Mouse (Mus musculus) urinary bladder, postnatal 10 days (tissue): Measurements from ENCODE around the gene Esam.

Experiments used
- DNase-seq: peaks from one replicate; pipeline ENCODE4 v3.0.0; 2022; ENCODE audit warnings: low spot score

Esam gene

DNA sequence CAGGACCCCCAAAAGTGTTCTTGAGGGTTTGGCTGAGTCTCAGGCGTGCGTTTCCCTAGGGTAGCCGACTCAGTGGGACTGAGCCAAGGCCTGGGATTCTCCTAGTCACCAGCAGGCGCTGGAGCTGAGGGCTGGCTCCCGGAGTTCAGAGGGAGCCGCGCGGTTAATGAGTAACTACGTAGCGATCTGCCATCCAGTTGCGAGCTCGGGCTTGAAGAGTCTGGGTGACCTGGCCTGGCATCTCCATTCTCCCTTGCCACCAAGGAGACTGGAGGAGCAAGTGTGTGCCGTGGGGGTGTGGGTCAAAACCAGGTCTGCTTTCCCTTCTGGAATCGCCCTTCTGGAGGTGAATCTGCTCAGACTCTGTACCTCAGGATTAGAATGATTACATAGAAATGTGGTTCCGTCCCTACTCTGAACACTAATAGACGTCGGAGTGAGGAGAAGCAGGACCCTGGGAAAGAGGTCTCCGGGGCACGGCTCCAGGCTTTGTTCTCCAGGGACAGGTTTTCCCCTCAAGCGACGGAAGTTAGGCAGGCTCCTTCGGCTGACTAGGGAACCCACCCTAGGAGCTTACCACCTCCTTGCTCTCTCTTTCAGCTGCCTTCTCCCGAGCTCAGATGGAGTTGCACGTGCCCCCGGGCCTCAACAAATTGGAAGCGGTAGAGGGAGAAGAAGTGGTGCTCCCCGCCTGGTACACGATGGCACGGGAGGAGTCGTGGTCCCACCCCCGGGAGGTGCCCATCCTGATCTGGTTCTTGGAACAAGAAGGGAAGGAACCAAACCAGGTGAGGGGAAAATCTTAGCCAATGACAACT, 3.2 kb downstream of the Esam start:
- no peak for DNase-seq

DNA sequence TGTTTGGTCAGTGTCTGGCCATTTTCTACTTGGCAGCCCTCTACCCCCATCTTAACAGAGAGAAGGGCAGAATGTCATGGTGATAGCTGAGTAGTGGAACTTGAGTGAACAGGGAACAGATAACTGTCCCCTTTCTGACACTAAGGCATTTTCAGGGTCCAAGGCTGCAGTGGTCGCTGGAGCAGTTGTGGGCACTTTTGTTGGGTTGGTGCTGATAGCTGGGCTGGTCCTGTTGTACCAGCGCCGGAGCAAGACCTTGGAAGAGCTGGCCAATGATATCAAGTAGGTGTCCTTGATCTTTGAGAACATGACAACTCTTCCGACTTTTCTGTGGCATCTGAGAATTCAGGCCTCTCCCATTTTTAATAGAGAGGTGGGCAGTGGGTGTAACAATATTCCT, 9.0 kb downstream of the Esam start:
- DNase-seq: no peak

DNA sequence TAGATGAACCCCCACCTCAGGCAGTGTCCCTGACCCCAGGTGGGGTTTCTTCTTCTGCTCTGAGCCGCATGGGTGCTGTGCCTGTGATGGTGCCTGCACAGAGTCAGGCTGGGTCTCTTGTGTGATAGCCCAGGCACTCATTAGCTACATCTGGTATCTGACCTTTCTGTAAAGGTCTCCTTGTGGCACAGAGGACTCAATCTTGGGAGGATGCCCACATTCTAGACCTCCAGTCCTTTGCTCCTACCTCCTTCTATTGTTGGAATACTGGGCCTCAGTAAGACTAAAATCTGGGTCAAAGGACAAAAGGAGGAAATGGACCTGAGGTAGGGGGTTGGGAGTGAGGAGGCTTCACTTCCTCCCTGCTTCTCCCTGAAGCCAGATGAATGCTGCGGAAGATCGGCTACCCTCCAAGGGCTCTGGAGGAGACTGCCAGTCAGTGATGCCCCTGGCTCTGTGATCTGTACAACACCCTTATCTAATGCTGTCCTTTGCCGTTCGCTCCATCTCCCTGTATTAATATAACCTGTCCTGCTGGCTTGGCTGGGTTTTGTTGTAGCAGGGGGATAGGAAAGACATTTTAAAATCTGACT, 9.9 kb downstream of the Esam start:
- DNase-seq: no peak

DNA sequence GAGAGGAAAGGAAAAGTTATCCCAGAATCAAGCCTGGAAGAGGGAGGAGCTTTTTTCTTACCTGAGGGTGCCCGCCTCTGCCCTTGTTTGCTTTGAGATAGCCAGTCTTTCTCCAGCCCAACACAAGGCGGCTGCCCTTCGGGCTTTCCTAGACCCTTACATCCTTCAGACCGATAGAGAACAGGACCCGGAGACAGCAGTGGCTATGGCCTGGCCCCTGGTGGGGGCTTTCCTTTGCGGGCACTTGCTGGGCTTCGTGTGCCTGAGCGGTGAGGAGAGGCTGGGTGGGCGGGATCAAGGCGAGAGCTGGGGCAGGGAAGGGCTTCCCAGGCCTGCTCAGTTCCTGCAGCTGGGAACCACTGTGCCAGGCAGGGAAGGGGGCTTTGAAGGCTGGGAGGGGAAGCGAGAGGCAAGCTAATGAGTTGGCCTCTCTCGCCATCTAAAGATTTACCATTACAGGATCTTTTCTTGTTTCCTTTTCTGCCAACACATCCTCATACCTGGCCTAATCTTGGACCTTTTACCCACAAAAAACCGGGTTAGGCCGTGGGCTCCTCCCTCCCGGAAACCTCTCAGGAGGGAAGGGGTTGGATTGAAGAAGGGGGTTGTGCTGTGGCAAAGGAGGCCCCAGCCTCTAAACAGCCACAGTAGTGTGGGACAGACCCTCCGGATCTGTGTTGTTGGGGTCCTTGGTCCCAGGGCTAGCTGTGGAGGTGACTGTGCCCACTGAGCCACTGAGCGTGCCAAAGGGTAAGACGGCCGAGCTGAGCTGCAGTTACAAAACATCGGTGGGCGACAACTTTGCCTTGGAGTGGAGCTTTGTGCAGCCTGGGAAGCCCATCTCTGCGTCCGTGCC, 11.5 kb downstream of the Esam start, which contains the start of gene Vsig2:
Gene Vsig2 (plus strand): TSS at position 86 of the 856 bp plus-strand sequence.
- DNase-seq: no peak

DNA sequence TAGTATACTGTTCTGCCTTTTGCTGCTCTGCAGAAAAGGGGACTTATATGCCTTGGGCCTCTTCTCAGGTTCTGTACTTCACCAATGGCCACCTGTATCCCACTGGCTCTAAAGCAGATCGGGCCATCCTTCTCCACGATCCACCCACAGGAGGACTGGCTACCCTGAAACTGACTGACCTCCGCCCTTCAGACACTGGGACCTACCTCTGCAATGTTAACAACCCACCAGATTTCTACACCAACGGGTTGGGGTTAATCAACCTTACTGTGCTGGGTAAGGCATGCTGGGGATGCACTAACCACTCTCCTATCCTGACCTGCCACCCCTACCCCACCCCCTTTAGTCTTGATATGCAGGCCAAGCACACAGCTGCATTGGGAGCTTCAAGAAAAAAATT, 12.3 kb downstream of the Esam start:
- no peak for DNase-seq

DNA sequence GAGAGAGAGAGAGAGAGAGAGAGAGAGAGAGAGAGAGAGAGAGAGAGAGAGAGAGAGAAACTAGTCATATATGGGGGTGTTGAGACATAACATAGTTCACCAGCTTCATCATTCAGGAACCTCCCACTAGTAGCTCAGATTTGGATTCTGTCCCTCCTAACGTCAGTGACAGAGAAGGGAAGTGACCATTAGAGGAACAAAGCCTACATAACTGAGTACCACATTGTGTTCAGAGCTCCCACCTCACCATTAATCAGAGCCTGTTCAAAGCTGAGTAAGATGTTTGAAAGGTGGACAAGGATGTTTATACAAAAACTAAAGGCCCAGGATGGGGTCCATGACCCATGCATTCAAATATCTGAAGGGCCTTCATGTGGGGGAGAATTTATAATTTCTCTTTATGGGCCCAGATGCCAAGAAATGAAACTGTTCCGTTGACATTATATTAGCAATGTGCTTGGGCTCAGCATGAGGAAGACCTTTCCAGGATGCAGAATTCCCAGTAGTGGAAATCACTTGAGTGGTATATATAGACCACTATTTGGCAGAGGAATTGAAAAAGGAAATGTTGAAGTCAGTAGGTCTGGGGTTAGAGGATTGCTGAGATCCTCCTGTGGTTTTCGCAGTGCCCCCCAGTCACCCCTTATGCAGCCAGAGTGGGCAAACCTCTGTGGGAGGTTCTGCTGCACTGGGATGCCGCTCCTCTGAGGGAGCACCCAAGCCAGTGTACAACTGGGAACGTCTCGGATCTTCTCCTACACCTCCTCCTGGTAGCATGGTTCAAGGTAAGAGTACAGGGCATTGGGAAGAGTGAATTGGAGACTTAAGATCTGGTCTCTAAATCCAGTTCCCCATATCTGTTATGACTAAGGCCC, 13.1 kb downstream of the Esam start:
- no peak for DNase-seq

DNA sequence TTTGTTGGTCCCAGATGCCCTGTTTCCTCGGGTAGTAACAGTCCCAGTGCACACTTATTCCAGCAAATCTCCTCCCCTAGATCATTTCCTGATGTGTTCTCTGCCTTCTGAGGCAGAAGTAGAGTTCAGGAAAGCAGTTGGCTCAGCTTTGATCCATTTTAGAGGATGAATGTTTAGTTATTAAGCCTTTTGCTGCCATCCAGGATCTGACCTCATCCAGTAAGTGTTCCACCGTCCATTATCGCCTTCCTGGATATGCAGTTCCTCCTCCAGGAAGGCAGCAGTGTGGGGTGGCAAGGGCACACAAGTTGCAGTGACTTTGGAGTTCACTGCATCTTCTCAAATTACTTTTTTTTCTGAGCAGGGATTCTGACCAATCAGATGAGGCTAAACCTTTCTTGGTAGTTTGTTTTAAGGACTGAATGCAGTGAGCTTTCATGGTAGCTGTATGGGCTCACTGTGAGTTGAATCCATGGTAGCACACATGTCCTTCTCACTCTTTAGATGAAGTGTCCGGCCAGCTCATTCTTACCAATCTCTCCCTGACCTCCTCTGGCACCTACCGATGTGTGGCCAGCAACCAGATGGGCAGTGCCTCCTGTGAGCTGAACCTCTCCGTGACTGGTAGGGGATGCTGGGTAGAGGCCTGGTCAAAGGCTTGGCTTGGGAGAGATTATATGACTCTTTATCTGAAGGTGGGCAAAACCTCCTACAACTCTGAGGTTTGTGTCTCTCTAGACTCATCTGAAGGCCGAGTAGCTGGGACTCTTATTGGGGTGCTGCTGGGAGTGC, 14.2 kb downstream of the Esam start:
- no peak for DNase-seq

DNA sequence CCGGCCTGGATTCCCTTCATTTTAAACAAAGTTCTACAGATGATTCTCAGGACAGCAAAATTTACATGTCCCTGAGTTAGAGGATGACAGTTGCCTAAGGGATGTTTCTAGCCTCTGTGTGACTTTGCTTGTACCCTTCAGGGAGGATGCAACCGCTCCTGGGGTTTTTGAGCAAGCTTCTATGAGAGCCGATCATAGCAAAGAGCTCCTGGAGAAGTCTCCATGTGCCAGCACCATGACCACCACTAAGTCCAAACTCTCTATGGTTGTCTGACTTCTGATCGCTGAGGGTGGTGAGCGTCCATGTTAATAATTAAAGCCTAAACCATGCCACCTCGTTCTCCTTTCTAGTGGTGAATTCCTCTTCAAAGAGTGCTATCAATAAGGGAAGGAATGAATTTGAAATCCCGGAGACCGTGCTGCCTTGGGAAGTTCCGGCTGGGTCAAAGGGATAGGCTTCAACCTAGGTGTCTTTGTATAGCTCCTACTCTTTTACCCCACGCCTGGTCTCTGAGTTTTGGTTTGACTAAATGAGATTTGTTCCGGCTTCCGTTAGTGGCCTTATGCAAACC, 16.1 kb downstream of the Esam start:
- DNase-seq: no peak

DNA sequence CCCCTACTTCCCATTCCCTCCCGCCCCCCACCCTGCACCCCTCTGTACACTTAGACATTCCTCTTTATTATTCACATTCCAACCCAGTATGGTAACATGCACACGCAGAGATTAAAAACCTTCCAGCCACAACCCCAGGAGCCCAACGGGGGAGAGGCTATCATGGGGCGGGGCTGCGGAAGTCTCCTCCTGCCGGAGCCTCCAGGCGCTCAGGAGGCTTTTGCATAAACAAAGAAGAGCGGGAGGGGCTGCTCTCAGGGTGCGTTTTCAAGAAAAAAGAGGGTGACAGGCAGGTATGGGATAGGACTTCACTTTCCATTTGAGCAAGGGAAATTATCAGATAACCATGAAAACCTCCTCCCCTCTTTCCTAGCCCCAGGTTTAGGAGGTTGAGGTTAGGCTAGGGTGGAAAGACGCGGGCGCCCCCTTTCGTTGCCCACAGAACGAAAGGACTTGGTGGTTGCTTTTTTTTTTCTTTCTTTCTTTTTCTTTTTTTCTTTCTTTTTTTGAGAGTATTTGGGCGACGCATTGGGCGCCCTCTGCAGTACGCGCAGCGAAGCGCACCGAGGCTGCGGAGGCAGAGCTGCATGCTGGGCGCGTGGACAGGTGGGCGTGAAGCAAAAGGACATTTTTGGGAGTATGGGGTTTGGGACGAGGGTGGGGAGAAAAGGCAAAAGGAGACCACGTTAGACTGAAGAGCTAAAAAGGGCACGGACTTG, 16.7 kb downstream of the Esam start:
- DNase-seq: no peak

DNA sequence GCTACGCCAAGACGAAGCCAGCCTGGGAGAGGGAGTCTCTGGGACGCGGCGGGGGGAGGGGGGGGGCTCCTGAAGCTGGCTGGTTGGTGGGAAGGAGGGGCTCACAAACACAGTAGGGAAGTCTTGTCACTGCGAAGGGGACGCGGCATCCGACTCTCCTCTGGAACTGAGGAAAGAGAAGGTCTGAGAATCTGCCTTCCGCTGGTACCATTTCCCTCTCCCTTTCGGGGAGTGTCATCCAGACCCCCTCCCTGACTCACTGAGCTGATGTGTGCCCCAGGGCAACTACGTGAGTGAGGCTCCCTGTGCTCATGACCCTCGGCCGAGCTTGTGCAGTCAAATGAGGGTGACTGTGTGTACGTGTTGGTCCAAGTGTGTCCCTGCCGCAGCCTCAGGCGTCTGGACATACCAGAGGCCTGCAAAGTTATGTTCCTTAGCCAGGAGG, 17.3 kb downstream of the Esam start:
- DNase-seq: no peak

DNA sequence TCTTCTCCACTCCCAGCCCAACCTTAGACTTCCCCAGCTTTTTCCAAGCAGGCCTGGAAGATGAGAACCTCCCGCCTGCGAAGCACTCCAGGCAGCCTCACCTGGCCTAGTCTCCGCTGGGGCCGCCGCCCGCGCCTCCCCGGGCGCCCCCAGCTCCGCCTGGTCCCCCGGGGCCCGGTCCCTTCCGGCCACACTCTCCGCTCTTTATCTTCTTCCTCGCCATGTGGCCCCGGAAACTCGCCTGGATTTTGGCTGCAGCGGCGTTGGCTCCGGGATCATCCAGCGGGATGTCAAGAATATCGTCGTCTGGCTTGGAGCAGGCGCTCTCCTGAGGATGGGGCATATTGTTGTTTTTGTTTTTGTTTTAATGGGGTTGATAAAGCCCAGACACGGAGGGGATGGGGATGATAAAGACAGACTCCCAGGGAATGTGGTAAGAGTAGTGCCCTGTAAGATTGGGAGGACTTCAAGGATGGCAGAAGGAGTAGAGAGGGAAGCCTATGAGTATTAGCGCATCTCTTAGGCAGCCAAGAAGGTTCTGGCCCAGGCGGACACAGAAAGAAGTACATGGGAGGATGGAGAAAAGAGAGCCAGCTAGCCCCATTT, 18.1 kb downstream of the Esam start:
- no peak for DNase-seq

DNA sequence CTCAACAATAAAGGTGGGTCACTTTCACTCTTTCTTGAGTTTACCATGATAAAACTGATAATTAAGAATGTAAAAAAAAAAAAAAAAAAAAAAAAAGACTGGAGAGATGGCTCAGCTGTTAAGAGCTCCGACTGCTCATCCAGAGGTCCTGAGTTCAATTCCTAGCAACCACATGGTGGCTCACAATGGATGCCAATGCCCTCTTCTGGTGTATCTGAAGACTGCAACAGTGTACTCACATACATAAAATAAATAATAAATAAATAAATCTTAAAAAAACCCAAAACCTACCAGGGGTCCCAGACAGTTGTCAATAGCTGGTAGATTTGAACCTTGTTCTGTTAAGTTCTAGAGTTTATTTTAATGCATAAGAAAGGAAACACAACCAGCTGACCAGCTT, 19.0 kb downstream of the Esam start:
- DNase-seq: no peak

DNA sequence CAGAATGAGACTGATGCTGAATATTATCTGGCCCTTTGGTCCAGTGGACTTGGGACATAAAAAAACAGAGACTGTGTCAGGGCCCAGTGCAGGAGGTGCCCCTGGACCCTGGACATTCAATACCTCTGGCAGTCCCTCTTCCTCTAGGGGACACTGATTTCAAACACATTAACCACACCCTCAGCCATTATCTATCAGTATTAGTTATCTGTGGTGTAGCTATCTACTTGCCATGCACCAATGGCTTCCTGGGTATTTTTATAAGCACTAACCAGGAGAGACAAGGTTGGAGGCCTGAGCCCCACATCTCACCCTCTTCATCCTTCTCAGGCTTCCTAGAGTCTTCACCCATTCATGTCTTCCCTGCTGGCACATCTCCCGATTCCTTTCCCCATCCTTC, 22.6 kb downstream of the Esam start:
- no peak for DNase-seq

DNA sequence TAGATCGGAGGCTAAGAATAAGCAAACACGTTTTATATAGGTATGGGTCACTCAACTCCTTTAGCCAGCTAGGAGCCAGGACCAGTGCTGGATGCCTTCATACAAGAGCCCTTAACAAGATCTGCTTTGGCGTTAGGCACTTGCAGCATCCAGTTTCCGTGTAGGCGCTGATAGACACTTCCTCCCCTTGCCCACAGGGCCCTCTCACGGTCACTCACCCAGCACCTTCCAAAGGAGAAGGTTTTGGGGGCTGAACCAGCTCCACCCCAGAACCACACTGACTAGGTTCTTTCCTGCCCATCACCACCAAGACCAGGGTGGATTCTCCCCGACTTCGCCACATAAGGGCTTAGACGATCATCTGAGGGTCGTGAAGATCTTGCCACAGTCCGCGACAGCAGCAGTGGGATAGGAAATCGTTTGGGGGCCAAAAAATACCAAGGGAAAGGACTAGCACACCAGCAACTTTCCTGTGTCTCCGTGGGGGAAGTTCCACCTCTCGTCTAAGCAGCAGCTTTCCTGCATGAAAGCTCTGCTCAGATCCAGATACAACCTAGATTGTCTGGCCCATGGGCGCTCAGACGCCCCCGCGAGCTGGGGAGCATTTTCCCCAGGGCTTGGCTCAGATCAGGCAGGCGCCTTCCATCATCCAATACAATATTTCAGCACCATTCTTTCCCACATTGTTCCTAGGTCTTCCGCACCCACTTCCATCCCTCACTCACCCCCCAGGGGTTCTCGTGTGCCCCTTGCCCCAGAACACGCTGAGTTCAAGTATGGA, 24.1 kb downstream of the Esam start:
- no peak for DNase-seq

DNA sequence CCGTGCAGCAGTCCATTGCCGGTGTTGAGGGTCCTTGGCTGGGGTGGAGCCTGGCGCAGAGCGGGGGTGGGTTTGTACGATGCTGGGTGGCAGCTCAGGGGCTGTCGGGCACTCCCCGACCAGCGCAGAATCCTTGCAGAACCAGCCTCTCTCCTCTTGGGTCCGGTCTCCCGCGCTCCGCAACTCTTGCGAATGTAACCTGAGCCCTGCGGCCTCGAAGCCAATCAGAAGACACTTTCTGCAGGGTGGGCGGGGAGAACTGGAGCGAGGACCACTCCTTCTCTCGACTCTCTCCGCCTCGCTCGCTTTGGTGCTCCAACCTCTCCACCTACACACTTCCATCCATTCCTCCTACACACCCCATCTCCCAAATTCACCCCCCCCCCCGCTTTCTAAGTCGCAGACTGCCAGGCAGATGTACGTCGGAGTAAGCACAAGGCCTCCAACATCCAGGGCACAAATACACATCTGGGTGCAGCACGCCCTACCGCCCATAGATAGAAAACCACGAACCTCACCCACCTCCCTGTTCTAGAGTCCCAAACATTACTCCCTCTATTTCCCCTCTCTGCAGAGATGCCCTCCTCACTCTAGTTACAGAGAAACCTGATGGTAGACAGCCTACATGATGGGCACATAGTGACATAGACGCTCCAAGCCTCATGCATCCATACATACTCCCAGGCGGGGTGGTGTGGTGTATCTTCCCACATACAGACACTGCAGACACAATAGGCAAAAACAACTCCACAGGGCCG, 24.8 kb downstream of the Esam start, which contains the start of gene Nrgn:
Gene Nrgn (minus strand): TSS at position 369 of the 758 bp plus-strand sequence.
- DNase-seq: peak; percentile 47

DNA sequence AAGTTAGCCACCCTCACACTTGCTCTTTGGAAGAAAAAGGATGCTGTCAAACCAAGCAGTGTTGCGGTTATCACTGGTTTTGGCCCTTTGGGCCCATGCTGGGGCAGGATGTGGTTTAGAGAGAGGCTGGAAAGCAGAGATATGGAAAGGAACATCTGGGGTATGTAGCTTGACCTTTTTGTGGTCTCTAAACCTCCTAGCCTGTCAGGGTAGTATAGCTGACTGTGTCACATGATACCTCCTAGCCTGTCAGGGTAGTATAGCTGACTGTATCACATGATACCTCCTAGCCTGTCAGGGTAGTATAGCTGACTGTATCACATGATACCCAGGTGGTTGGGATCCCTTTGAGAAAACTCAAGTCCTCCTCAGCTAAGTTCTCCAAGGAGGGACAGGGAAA, 26.4 kb downstream of the Esam start:
- no peak for DNase-seq

DNA sequence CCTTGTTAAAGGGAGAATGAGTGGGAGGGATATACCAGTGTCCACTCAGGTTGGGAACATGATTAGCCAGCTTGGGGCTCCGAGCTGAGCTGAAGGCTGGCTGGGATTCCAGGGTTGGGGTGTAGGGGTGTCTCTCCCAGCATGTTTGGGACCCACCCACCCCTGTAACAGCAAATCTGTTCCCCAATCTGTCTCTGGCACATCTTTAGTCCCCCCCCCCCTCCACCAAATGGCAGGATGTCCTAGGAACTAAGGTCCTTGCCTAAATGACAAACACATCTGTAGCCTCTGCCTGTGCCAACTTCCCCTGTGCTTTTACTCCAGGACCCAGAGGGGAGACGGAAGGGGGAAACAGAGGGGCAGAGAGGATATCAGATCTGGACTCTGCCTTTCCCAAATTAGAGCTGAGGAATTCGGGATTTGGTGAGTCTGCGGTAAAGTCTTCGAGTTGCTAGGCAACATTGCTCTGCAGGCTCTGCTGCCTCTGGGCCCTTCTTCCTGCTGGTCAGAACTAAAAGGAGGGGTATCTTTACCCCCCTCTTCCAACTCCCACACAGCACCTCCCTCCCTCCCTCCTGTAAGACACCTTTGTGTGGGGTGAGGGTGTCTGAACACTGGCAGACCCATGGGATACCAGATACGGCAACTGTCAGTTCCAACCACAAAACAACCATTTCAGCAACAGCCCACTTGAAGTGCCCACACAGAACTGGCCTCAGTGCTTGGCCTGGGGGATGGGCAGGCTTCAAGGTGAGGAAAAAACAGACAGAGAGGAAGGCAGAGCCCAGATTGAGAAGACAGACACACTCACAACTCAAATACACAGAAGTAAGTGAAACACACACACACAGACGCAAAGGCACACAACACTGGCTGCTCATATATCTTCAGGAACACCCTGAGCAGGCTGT, 27.2 kb downstream of the Esam start, which contains the start of gene Siae:
Gene Siae (plus strand): TSS at position 861 of the 911 bp plus-strand sequence.
- DNase-seq: no peak
